Mouse (Mus musculus): ENCODE data around the gene Nt5c3.
"Not testable (repeated sequence)": the region's sequence is repeated elsewhere in the genome, so short reads cannot be mapped to it uniquely, and the experiment has no call there.

The Nt5c3 gene

DNA sequence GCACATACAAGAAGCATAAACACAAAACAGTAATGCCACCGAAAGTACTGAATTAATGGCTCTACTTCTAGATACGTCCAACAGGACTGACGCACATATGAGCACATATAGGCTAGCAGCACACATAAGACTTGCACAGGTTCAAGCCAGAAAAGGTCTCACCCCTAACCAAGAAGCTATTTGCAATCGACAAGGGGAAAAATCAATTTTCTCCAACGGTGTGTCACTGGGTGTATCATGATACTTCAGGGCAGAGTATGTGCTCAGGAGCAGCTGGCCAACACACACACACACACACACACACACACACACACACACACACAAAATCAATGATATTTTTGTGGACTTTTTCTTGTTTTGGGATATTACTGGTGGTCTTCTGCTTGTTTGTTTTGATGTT is 18.2 kb downstream of the Nt5c3 start:
- in situ Hi-C loops (cut with MboI, MseI): loop anchor here (25.0 kb wide), 1 partner anchor 1932 kb away; the partner anchor contains the start of gene Herc3

- in situ Hi-C loops (cut with MboI, MseI): loop anchor here (25.0 kb wide), 1 partner anchor 1932 kb away; the partner anchor contains the start of gene Herc3
Measured at GRCm38 (mm10) chr6:56904982-56905381, 18.8 kb downstream of the Nt5c3 start.

DNA sequence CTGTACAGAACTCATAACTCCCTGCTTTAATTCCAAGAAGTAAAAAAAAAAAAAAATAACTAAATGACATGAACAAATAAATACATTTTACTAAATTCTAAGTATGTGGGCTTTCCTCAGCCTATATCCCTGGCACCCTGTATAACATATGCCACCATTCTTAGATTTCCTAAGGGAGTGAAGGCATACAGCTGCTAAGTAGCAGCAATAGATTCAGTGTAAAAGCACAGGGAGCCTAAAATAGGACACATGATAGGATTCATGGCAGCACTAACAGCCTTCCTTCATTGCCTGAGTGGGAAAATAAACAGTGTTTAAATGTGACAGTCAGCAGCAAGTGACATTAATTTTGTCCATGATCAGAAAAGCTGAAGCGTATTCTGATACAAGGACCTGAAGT is 19.4 kb downstream of the Nt5c3 start:
- in situ Hi-C loops (cut with MboI, MseI): loop anchor here (25.0 kb wide), 1 partner anchor 1933 kb away; the partner anchor contains the start of gene Herc3

DNA sequence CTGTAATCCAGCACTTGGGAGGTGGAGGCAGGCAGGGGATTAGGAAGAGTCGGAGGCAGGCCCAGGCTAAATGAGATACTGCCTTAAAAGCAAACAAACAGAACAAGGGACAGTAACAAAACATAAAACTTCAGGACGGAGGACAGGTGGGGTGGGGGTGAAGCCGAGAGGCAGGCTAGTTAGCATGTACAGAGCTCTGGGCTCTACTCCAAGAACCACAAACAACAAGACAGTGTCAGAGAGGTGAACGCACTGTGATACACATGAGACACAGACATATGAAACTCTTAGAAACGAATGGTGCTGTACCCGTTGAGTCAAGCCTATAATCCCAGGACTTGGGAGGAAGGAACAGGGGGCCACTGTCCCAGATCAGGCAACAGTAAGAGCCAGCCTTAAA is 19.9 kb downstream of the Nt5c3 start:
- in situ Hi-C loops (cut with MboI, MseI): loop anchor here (25.0 kb wide), 1 partner anchor 1933 kb away; the partner anchor contains the start of gene Herc3

DNA sequence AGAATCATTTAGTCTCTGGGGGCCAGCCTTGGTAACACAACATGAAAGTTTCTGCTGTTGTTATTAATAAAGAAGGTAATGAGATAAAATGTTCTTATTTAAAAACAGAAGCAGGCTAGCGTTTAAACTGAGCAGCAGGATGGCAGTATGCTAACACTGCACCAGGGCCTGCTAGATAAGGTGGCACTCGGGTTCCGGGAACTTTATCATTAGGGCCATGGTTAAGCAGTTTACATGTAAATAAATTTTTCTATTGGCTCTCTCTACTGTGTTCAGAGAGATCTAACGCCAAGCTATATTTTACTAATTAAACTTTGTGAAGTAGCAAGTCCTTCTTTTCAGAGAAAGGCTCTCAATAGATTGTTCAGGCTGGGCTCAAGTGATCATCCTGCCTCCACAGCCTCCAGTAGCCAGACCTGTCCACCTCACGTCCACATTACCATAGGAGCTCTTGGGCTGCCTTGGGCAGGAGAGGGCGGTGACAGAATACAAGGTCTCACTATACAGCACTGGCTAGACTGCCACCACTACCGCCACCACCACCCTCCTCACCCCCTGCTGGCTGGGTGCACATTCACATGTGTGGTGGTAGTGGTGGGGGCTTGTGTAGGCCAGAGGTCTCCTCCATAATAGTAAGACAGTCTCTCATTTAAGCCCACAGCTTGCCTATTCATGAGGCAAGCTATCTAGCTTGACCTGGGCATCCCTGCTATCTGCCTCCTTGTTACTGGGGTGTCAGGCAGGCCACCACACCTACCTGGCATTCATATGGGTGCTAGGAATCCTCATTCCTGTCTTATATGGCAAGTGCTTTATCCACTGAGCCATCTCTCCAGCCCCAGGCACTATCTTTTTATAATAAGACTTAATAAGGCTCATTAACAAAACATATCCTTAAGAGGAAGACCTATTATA is 20.9 kb downstream of the Nt5c3 start:
- in situ Hi-C loops (cut with MboI, MseI): loop anchor here (25.0 kb wide), 1 partner anchor 1934 kb away; the partner anchor contains the start of gene Herc3

DNA sequence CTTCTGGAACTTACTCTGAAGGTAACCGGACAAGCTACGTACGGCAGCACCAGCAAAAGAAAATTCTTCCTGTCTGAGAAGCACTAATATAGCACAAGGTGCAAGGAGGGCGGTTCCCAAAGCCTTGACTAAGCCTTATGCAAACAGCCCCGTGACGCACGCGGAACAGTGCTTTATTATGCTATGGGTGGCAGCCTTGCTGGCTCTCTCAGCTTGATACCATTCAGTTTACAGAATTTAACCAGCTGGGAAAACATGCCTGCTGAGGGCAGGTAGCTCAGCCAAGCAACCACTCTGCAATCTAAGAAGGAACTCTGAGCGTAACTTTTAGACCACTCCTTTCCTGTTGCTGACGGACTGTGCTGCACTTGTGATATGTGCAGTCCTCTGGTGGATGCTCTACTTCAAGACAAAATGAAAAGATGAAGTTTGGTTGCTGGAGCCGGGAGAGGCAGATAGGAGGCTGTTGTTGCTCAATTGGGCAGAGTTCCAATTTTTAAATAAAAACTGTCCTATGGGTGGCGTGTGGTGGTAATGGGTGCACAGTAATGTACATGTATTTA is 21.8 kb downstream of the Nt5c3 start:
- in situ Hi-C loops (cut with MboI, MseI): loop anchor here (25.0 kb wide), 1 partner anchor 1935 kb away; the partner anchor contains the start of gene Herc3

GRCm38 (mm10) chr6:56901336-56901735 is 22.4 kb downstream of the Nt5c3 start:
- in situ Hi-C loops (cut with MboI, MseI): loop anchor here (25.0 kb wide), 1 partner anchor 1936 kb away; the partner anchor contains the start of gene Herc3

GRCm38 (mm10) chr6:56899601-56900000 is 24.1 kb downstream of the Nt5c3 start:
- in situ Hi-C loops (cut with MboI, MseI): no loop called here

- in situ Hi-C loops (cut with MboI, MseI): no loop called here
Measured at GRCm38 (mm10) chr6:56890762-56891161, 33.0 kb downstream of the Nt5c3 start.

DNA sequence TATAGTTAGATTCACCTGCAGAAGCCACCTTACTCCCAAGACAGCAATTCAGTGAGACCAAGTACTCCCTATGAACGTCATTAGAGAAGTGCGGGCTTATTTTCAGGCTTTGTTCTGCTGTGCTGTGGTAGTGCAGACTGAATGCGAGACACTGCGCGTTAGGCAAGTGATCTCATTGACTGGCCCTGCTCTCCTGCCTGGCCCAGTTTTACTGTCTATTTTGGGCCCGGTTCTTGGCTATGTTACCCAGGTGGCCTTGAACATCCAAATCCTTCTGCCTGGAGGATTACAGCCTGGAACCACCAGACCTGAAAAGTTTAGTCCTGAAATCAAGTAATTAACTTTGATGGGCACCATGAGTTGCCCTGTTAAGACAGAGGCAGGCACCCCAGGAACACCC is 35.2 kb downstream of the Nt5c3 start:
- in situ Hi-C loops (cut with MboI, MseI): no loop called here

DNA sequence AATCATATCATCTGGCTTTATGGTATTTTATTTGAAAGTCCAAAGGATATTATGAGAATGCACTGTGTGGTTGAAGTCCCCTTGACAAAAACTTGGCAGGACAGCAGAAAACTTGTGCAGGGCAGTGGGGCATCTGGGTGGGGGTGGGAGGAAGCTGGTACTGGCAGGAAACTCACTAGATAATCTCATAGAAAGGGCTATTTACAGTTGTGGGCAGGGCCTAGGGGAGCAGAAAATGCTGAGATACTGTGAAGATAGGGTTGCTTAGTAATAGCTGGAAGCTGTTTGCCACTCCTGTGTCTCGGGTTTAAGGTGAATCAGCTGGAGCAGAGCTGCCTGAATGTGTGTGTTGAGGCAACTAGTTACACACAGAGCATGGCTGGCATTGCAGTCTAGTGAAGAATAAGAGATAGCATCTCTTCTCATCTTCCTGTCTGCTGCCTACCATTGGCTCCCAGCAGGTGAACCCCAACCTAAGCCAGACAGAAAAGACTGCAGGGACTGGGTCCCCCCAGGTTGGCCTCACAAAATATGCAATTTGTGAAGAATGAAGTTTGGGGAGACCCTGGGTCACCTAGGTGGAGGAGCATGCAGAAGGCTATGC is 44.3 kb downstream of the Nt5c3 start:
- in situ Hi-C loops (cut with MboI, MseI): no loop called here

DNA sequence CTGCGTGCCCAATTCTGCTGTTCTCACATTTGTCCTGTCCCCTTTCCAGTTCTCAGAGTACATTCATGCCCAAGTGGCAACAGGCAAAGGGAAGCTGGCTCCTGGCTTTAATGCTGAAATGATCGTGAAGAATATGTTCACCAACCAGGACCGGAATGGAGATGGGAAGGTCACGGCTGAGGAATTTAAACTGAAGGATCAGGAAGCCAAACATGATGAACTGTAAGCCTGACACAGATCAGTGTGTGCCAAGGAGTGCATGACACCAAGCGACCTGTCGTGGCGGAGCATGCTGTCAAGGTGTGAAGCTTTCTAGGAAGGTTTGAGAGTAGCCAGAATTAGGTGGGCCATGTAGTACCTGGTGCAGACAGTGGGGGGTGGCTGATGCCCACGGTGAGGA is 45.7 kb downstream of the Nt5c3 start:
- in situ Hi-C loops (cut with MboI, MseI): no loop called here

GRCm38 (mm10) chr6:56876870-56877269 is 46.9 kb downstream of the Nt5c3 start:
- in situ Hi-C loops (cut with MboI, MseI): no loop called here

- in situ Hi-C loops (cut with MboI, MseI): no loop called here
Measured at GRCm38 (mm10) chr6:56870027-56870426, 53.7 kb downstream of the Nt5c3 start.

DNA sequence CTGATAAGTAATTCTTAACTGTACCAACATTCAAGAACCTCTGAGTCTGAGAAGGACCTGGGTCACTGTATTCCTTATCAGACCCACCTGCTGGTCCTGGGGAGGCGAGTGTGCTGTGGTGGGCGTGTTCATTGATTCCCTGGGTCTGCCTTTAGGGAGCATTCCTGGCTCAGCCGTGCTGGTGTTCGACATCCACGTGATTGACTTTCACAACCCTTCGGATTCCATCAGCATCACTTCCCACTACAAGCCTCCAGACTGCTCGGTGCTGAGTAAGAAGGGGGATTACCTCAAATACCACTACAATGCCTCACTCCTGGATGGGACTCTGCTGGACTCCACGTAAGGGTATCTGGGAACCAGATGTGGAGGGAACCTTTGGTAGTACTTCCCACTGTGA is 55.2 kb downstream of the Nt5c3 start:
- in situ Hi-C loops (cut with MboI, MseI): no loop called here

DNA sequence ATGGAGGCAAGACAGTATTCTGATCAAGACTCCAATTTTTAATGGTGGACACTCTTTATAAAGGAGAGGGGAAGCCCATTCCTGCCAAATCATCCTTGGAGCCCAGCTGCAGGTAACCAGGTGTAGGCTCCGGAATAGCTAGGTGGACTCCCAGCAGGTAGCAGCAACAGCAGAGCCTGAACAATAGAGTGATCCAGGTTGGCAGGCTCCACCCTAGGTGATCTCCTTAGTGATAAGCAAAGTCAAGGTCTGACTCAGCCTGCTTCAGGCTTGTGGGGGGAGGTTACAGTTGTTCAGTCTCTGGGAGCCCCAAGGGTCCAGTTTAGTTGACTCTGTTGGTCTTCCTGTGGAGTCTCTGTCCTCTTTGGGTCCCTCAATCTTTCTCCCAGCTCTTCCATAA is 56.8 kb downstream of the Nt5c3 start:
- in situ Hi-C loops (cut with MboI, MseI): not testable (repeated sequence)

- in situ Hi-C loops (cut with MboI, MseI): no loop called here
Measured at GRCm38 (mm10) chr6:56860205-56860848, 63.4 kb downstream of the Nt5c3 start.

DNA sequence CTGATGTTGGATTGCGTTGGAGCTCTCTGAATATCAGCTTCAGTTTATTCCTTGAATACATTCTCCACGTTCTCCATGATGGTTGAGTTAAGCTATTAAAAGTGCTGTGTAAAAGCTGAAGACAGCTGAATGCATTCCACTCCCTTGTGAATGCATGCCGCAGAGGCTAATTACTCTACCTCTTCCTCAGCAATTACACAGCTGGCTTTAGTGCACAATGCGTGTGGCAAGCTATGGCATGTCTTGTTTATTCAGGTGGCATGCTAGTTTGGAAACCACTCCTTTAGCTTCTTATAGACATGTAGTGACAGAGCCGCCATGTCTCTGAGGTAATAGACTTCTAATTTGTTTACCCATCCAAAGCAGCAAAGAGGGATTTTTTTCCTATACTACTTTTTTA is 67.0 kb downstream of the Nt5c3 start:
- in situ Hi-C loops (cut with MboI, MseI): no loop called here

- in situ Hi-C loops (cut with MboI, MseI): no loop called here
Measured at GRCm38 (mm10) chr6:56854803-56855202, 68.9 kb downstream of the Nt5c3 start.

- in situ Hi-C loops (cut with MboI, MseI): no loop called here
Measured at GRCm38 (mm10) chr6:56850315-56850714, 73.4 kb downstream of the Nt5c3 start.

GRCm38 (mm10) chr6:56848974-56849373 is 74.8 kb downstream of the Nt5c3 start:
- in situ Hi-C loops (cut with MboI, MseI): no loop called here

GRCm38 (mm10) chr6:56844365-56844764 is 79.4 kb downstream of the Nt5c3 start:
- in situ Hi-C loops (cut with MboI, MseI): no loop called here

Data from T-helper 1 cell (primary cell).